Mouse (Mus musculus): Measurements from ENCODE around the gene Rnf181.

Gene Rnf181

GRCm38 (mm10) chr6:72366844-72367443 is at the start of gene Rnf181:
Gene Rnf181 (minus strand): TSS chr6:72366956.
- CTCF ChIA-PET: interaction anchor here (0.8 to 0.9 kb wide), 2 partner anchors 14 to 734 kb away, joined by 4 to 11 read pairs; partner anchors contain the start of gene Kdm3a

GRCm38 (mm10) chr6:72415964-72416772 is 49.4 kb upstream of the Rnf181 start:
- CTCF ChIA-PET: interaction anchor here (0.6 to 0.7 kb wide), 2 partner anchors 47 to 117 kb away, joined by 4 to 9 read pairs; no protein-coding TSS in a partner anchor

GRCm38 (mm10) chr6:72415181-72415580 is 48.4 kb upstream of the Rnf181 start:
- CTCF ChIA-PET: no interaction called here

- CTCF ChIA-PET: no interaction called here
Measured at GRCm38 (mm10) chr6:72414076-72414756, 47.5 kb upstream of the Rnf181 start, which contains the start of gene Ggcx. Gene Ggcx (plus strand): TSS chr6:72414308.

GRCm38 (mm10) chr6:72410518-72410917 is 43.8 kb upstream of the Rnf181 start:
- CTCF ChIA-PET: interaction anchor here (0.6 kb wide), 1 partner anchor 20 kb away, joined by 4 read pairs; the partner anchor contains the start of gene Vamp8

- CTCF ChIA-PET: no interaction called here
Measured at GRCm38 (mm10) chr6:72410003-72410402, 43.2 kb upstream of the Rnf181 start.

DNA sequence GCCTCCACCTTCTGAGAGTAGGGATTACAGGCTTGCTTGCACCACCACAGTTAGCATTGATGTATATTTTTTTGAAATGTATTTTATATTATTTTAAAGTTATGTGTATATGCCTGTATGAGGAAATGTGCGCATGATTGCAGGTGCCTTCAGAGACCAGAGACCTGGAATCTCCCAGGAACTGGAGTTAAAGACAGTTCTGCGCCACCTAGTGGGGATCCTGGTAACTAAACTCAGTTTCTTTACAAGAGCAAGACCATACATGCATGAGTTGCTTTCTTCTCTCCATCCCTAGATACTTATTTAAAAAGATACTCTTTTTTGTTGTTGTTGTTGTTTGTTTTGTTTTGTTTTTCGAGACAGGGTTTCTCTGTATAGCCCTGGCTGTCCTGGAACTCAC is 42.8 kb upstream of the Rnf181 start:
- CTCF ChIA-PET: no interaction called here

GRCm38 (mm10) chr6:72407119-72407518 is 40.4 kb upstream of the Rnf181 start:
- CTCF ChIA-PET: interaction anchor here (0.6 kb wide), 2 partner anchors 43 to 68 kb away, joined by 3 to 4 read pairs; no protein-coding TSS in a partner anchor

- CTCF ChIA-PET: no interaction called here
Measured at GRCm38 (mm10) chr6:72405356-72405755, 38.6 kb upstream of the Rnf181 start.

DNA sequence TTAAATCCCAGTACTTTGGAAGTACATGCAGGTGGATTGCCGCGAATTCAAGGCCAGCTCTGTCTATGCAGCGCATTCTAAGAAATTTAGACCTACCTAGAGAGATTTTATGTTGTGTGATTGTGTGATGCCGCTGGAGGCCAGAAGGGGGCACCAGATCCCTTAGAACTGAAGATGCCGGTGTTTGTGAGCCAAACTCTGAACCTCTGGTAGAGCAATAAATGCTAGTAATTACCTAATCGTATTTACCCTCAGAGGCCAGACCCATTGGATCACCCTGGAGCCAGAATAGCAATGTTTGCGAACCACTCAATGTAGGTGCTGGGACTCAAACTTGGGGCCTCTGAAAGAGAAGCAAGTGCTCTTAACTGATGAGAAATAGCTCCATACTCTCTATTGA is 35.1 kb upstream of the Rnf181 start:
- CTCF ChIA-PET: interaction anchor here (0.7 to 1.3 kb wide), 2 partner anchors 109 to 149 kb away, joined by 3 to 5 read pairs; no protein-coding TSS in a partner anchor

GRCm38 (mm10) chr6:72399967-72400366 is 33.2 kb upstream of the Rnf181 start:
- CTCF ChIA-PET: no interaction called here

GRCm38 (mm10) chr6:72396837-72397251 is 30.1 kb upstream of the Rnf181 start:
- CTCF ChIA-PET: no interaction called here

- CTCF ChIA-PET: no interaction called here
Measured at GRCm38 (mm10) chr6:72392341-72392740, 25.6 kb upstream of the Rnf181 start.

DNA sequence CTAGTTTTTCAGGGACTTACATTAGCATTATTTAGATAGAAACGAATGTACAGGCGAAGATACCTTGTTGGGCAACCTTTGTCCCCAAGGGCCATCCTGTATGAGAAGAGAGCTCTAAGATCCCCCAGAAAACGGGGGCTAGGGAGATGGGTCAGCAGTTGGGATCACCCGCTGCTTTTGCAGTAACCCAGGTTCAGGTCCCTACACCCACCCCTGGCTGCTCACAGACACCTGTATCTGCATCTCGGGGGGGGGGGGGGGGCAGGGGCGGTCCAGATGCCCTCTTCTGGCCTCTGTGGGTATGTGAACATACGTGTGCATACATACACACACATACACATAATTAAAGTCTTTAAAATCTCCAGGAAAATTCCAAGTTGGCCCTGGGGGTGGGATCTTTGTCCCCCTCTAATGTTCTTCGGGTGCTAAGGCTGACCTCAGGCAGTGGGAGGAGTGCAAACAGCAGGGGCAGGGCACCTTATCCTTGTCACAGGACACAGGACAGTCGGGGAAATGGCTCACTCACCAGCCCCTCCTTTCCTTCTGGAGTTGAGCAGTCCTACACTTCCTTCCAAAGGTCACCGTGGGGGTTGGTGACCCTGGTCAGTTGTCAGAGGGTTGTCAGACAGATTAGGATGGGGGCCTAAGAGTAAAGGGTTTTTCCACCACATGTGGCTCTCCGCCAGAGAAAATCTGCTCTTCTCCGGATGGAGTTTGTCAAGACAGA is 24.2 kb upstream of the Rnf181 start:
- CTCF ChIA-PET: interaction anchor here (0.5 to 2.0 kb wide), 5 partner anchors 10 to 26 kb away, joined by 4 to 9 read pairs (median 5); partner anchors contain the start of gene Vamp5

GRCm38 (mm10) chr6:72389941-72390771 is 23.4 kb upstream of the Rnf181 start, which contains the start of gene Vamp8:
Gene Vamp8 (minus strand): TSS chr6:72390703.
- CTCF ChIA-PET: interaction anchor here (0.5 to 2.0 kb wide), 5 partner anchors 9 to 757 kb away, joined by 3 to 9 read pairs (median 5); partner anchors contain the start of genes Kdm3a and Vamp5

GRCm38 (mm10) chr6:72389471-72389940 is 22.8 kb upstream of the Rnf181 start:
- CTCF ChIA-PET: interaction anchor here (0.5 to 2.0 kb wide), 3 partner anchors 9 to 757 kb away, joined by 3 to 7 read pairs (median 5); partner anchors contain the start of genes Kdm3a and Vamp5

- CTCF ChIA-PET: interaction anchor here (2.0 kb wide), 1 partner anchor 8 kb away, joined by 5 read pairs; the partner anchor contains the start of gene Vamp5
Measured at GRCm38 (mm10) chr6:72388791-72389329, 22.1 kb upstream of the Rnf181 start.

DNA sequence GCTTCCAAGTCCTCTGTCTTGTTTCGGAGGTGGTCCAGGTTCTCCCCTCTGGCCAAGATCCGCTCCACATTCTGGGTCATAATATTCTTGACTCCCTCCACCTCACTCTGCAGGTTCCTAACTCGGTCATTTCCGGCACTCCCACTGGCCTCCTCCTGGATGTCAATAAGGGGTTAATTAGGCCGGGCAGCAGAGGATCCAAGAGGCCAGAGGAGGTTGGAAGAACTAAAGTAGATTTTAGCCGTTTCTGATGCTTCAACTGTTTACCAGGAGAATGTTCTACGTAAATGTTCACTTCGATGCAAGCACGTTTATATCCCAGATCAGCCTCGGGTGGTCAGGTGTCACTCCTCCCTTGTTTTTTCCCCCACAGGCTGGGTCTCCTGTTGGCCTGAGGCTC is 21.5 kb upstream of the Rnf181 start:
- CTCF ChIA-PET: no interaction called here

DNA sequence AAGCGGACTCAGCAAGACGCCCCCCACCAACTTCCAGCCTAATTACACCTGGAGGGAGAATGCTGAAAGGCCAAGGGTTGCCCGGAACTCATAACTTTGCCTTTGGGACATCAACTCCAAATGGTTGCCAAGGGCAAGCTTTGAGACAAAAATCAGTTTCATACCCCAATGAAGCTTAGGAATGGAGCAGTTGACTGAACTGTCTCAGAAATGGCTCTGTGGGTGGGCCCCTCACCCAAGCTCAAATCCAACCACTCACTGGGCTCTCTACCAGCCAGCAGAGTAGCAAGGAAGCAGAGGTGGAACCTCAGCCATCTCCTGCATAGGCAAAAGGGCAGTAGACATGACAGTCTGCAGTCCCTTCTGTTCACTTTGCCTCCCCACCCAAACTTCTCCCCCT is 21.1 kb upstream of the Rnf181 start:
- CTCF ChIA-PET: no interaction called here

- CTCF ChIA-PET: no interaction called here
Measured at GRCm38 (mm10) chr6:72386561-72386960, 19.8 kb upstream of the Rnf181 start.
